Mouse (Mus musculus) gastrocnemius, adult 2 months (tissue): ENCODE measurements at regions not wholly inside any gene's neighbourhood (a gene's known extent, or its start where the extent isn't known, plus 50 kb on each side); places are given as distances from the start of the nearest gene placed in this dataset.
A peak's percentile ranks its signal among the peaks of the same experiment; 100 is the strongest.

Source experiments
- DNase-seq: peaks from one replicate; pipeline ENCODE4 v3.0.0; 2022
- H3K27ac ChIP-seq: fragments of 200-600 bp; 2 replicates; pipeline ENCODE4 v1.8.1; 2022; ENCODE audit warnings: mild to moderate bottlenecking
- H3K4me3 ChIP-seq: fragments of 200-600 bp; 2 replicates; pipeline ENCODE4 v1.8.1; 2022; ENCODE audit warnings: mild to moderate bottlenecking, moderate library complexity
- CTCF ChIP-seq: fragments of 200-600 bp; IDR thresholded peaks from 2 replicates; pipeline ENCODE4 v1.8.1; 2022; ENCODE audit warnings: antibody characterized with exemption, mild to moderate bottlenecking, moderate library complexity
- intact Hi-C: fragments of 180-260 bp; cut with DNase I; formaldehyde crosslinking; loops from one replicate; pipeline ENCODE4 v1.15.1; 2025

- Histone ChIP-seq H3K4me3 (no peak overlapping the region), H3K27ac (no peak overlapping the region)
- TF ChIP-seq CTCF = no peak
- intact Hi-C loops = no loop called here
- DNase-seq = no peak
These were observed 81.3 kb upstream of the Peli2 start for GRCm38 (mm10) chr14:48039286-48039790.

- no peak for DNase-seq
- no peak overlapping the region for H3K4me3 ChIP-seq
- no peak overlapping the region for H3K27ac ChIP-seq
- intact Hi-C loops = no loop called here
- no peak for TF ChIP-seq CTCF
These were observed 74.5 kb upstream of the Peli2 start for GRCm38 (mm10) chr14:48046094-48046493.

GRCm38 (mm10) chr14:48046831-48047230 lies 73.8 kb upstream of the Peli2 start:
- no peak for DNase-seq
- no peak overlapping the region for H3K4me3 ChIP-seq
- intact Hi-C loops = no loop called here
- no peak for TF ChIP-seq CTCF
- no peak overlapping the region for H3K27ac ChIP-seq

GRCm38 (mm10) chr14:48049698-48050459 lies 70.7 kb upstream of the Peli2 start:
- H3K27ac ChIP-seq = no peak overlapping the region
- intact Hi-C loops = no loop called here
- TF ChIP-seq CTCF = no peak
- no peak overlapping the region for H3K4me3 ChIP-seq
- no peak for DNase-seq

- no peak overlapping the region for H3K27ac ChIP-seq
- no peak overlapping the region for H3K4me3 ChIP-seq
- no peak for DNase-seq
- intact Hi-C loops = no loop called here
- TF ChIP-seq CTCF = no peak
These were observed 70.2 kb upstream of the Peli2 start for GRCm38 (mm10) chr14:48050460-48050760.

GRCm38 (mm10) chr14:48051971-48052370 lies 68.7 kb upstream of the Peli2 start:
- DNase-seq = no peak
- no peak for TF ChIP-seq CTCF
- no peak overlapping the region for H3K27ac ChIP-seq
- no peak overlapping the region for H3K4me3 ChIP-seq
- intact Hi-C loops = no loop called here

GRCm38 (mm10) chr14:48052405-48052804 lies 68.2 kb upstream of the Peli2 start:
- TF ChIP-seq CTCF = no peak
- intact Hi-C loops = no loop called here
- no peak for DNase-seq
- H3K4me3 ChIP-seq = no peak overlapping the region
- H3K27ac ChIP-seq = no peak overlapping the region

GRCm38 (mm10) chr14:48053151-48053550 lies 67.5 kb upstream of the Peli2 start:
- no peak overlapping the region for H3K4me3 ChIP-seq
- no peak for TF ChIP-seq CTCF
- no peak overlapping the region for H3K27ac ChIP-seq
- DNase-seq = no peak
- intact Hi-C loops = no loop called here

GRCm38 (mm10) chr14:48054719-48055118 lies 65.9 kb upstream of the Peli2 start:
- Histone ChIP-seq H3K4me3 (no peak overlapping the region), H3K27ac (no peak overlapping the region)
- TF ChIP-seq CTCF = peak; percentile 21; the same call in 1 of the 2 replicates
- DNase-seq = no peak
- intact Hi-C loops = no loop called here

GRCm38 (mm10) chr14:48055861-48056260 lies 64.8 kb upstream of the Peli2 start:
- intact Hi-C loops = no loop called here
- no peak for DNase-seq
- H3K4me3 ChIP-seq = no peak overlapping the region
- H3K27ac ChIP-seq = no peak overlapping the region
- TF ChIP-seq CTCF = no peak

- intact Hi-C loops = no loop called here
- DNase-seq = no peak
- H3K27ac ChIP-seq = no peak overlapping the region
- no peak for TF ChIP-seq CTCF
- no peak overlapping the region for H3K4me3 ChIP-seq
These were observed 62.3 kb upstream of the Peli2 start for GRCm38 (mm10) chr14:48058234-48058868.

- intact Hi-C loops = no loop called here
- DNase-seq = no peak
- no peak overlapping the region for H3K27ac ChIP-seq
- no peak for TF ChIP-seq CTCF
- H3K4me3 ChIP-seq = no peak overlapping the region
These were observed 60.8 kb upstream of the Peli2 start for GRCm38 (mm10) chr14:48059664-48060455.

GRCm38 (mm10) chr14:48068641-48069040 lies 52.0 kb upstream of the Peli2 start:
- Histone ChIP-seq H3K27ac (no peak overlapping the region), H3K4me3 (no peak overlapping the region)
- DNase-seq = no peak
- TF ChIP-seq CTCF = no peak
- intact Hi-C loops = no loop called here
